Mouse (Mus musculus) embryonic facial prominence, embryonic 13.5 days (tissue): ENCODE measurements at regions not wholly inside any gene's neighbourhood (a gene's known extent, or its start where the extent isn't known, plus 50 kb on each side); places are given as distances from the start of the nearest gene placed in this dataset.

Source experiments
- ATAC-seq: fragments of 200-750 bp; cut with Nextera tagmentation; 2 replicates; pipeline ENCODE4 v1.8.0; 2017; ENCODE audit warnings: low read depth; ENCODE audit not compliant: insufficient number of reproducible peaks, insufficient read depth, low FRiP score, low TSS enrichment
- H3K27ac ChIP-seq: fragments of 300-500 bp; sonication (generic); 2 replicates; pipeline ENCODE4 v1.5.1; 2015; ENCODE audit warnings: moderate library complexity, mild to moderate bottlenecking, inconsistent platforms
- H3K27me3 ChIP-seq: fragments of 300-500 bp; sonication (generic); 2 replicates; pipeline ENCODE4 v1.6.1; 2015; ENCODE audit warnings: mild to moderate bottlenecking, inconsistent platforms
- H3K36me3 ChIP-seq: fragments of 300-500 bp; sonication (generic); 2 replicates; pipeline ENCODE4 v1.6.1; 2015; ENCODE audit warnings: mild to moderate bottlenecking, inconsistent platforms
- H3K4me1 ChIP-seq: fragments of 300-500 bp; sonication (generic); 2 replicates; pipeline ENCODE4 v1.6.1; 2015; ENCODE audit warnings: inconsistent platforms
- H3K4me2 ChIP-seq: fragments of 300-500 bp; sonication (generic); 2 replicates; pipeline ENCODE4 v1.6.1; 2015; ENCODE audit warnings: moderate library complexity, mild to moderate bottlenecking, inconsistent platforms
- H3K4me3 ChIP-seq: fragments of 300-500 bp; sonication (generic); 2 replicates; pipeline ENCODE4 v1.5.1; 2015; ENCODE audit warnings: mild to moderate bottlenecking, inconsistent platforms
- H3K9ac ChIP-seq: fragments of 300-500 bp; sonication (generic); 2 replicates; pipeline ENCODE4 v1.6.1; 2015; ENCODE audit warnings: mild to moderate bottlenecking, inconsistent platforms
- H3K9me3 ChIP-seq: fragments of 300-500 bp; sonication (generic); 2 replicates; pipeline ENCODE4 v1.6.1; 2016; ENCODE audit warnings: inconsistent platforms
- WGBS: fragments of 180-500 bp; shearing (Covaris S2); methylation state at CpG from one replicate; pipeline ENCODE4 v1.1.7; 2015; ENCODE audit warnings: mixed read lengths; 5-methylcytosine and 5-hydroxymethylcytosine counted together

- Histone ChIP-seq H3K9ac (no peak overlapping the region), H3K4me2 (no peak overlapping the region)
Measured at GRCm38 (mm10) chr11:113101534-113101933, 319.5 kb downstream of the Sox9 start.

GRCm38 (mm10) chr11:113103161-113103845 is 321.3 kb downstream of the Sox9 start:
- ATAC-seq = no peak

More at GRCm38 (mm10) chr11:113101534-113101933, 319.5 kb downstream of the Sox9 start:
- Histone ChIP-seq H3K4me3 (no peak overlapping the region), H3K27me3 (no peaks in the 10 kb centered on the region), H3K36me3 (no peaks in the 10 kb centered on the region), H3K9me3 (no peaks in the 10 kb centered on the region), H3K4me1 (peaks cover 34% of the 10 kb centered on the region), H3K27ac (no peak overlapping the region)
- no peak for ATAC-seq
- 37% methylated on average over 11 of the region's 11 CpGs for WGBS

GRCm38 (mm10) chr11:113105371-113105770 is 323.3 kb downstream of the Sox9 start:
- Histone ChIP-seq H3K4me2 (no peak overlapping the region), H3K27ac (no peak overlapping the region)
- ATAC-seq = 0 out of 2 replicates have a peak, but pooled peaks have one; percentile 17

More at GRCm38 (mm10) chr11:113103161-113103845, 321.3 kb downstream of the Sox9 start:
- Histone ChIP-seq H3K9ac (no peak overlapping the region), H3K4me2 (no peak overlapping the region), H3K4me1 (peaks cover 48% of the 10 kb centered on the region), H3K4me3 (no peak overlapping the region), H3K27ac (no peak overlapping the region), H3K36me3 (no peaks in the 10 kb centered on the region), H3K9me3 (no peaks in the 10 kb centered on the region), H3K27me3 (no peaks in the 10 kb centered on the region)
- 88% methylated on average over 12 of the region's 12 CpGs for WGBS

GRCm38 (mm10) chr11:113107205-113107844 is 325.3 kb downstream of the Sox9 start:
- 65% methylated on average over 16 of the region's 16 CpGs for WGBS
- H3K9ac ChIP-seq = no peak overlapping the region
- no peak for ATAC-seq
- no peak overlapping the region for H3K4me2 ChIP-seq
- no peaks in the 10 kb centered on the region for H3K9me3 ChIP-seq
- no peak overlapping the region for H3K4me3 ChIP-seq
- peaks cover 39% of the 10 kb centered on the region for H3K4me1 ChIP-seq
- H3K36me3 ChIP-seq = no peaks in the 10 kb centered on the region
- H3K27me3 ChIP-seq = no peaks in the 10 kb centered on the region
- no peak overlapping the region for H3K27ac ChIP-seq

More at GRCm38 (mm10) chr11:113105371-113105770, 323.3 kb downstream of the Sox9 start:
- no peaks in the 10 kb centered on the region for H3K27me3 ChIP-seq
- no peaks in the 10 kb centered on the region for H3K9me3 ChIP-seq
- no peak overlapping the region for H3K4me3 ChIP-seq
- no peaks in the 10 kb centered on the region for H3K36me3 ChIP-seq
- H3K9ac ChIP-seq = no peak overlapping the region
- H3K4me1 ChIP-seq = peaks cover 52% of the 10 kb centered on the region
- 46% methylated on average over 11 of the region's 11 CpGs for WGBS

DNA sequence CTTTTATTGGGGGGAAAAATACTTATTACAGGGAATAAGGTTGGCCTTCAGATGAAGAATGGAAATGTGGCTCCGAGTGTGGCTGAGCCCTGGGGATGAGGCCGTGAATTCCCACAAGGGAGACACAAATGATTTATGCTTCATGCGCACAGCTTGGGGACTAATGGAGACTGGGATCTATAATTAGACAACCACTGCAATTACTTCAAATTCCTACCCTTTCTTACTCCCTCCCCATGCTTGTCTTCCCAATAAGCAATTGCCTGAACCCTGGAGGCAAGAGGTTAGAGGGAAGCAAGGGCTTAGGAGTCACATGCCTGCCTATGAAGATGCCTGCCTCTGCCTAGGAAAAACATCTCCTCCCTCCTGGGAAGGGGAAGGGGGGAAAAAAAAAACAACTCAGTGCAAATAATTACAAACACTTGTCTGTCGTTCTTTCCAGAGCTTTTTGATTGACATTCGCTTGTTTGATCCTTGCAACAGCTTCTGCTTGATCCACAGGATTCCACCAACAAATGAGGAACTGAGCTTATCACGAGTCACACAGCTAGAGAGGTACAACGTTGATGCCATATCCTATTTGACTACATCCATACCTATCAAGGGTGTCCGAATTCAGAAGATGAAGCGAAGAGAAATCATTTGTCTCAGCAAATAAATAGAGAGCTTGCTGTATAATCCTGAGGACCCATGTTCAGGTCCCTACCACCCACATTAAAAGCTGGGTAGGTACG is 326.1 kb downstream of the Sox9 start:
- Histone ChIP-seq H3K9me3 (no peaks in the 10 kb centered on the region), H3K9ac (no peak overlapping the region), H3K4me3 (no peak overlapping the region), H3K27me3 (no peaks in the 10 kb centered on the region), H3K4me2 (no peak overlapping the region), H3K4me1 (peaks cover 39% of the 10 kb centered on the region), H3K27ac (no peak overlapping the region), H3K36me3 (no peaks in the 10 kb centered on the region)
- ATAC-seq = no peak
- WGBS = 44% methylated on average over 10 of the region's 10 CpGs

DNA sequence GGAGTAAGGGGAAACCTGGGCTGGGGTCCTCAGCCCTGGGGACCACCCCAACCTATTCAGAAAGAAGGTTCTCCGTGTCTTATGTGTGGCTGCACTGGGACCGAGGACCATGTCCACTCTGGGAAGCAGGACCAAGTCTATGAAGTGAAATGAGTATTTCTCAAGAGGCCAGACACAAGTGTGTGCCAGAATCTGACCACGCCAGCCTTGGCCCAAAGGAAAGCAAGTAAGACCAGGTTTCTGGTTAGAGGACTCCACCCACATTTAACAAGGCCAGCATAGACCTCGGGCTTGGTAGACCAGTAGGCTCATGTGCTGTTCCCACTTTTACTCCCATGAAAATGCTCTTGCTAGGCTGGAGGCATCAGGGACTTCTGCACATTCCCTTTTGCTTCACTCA is 327.1 kb downstream of the Sox9 start:
- no peak overlapping the region for H3K4me2 ChIP-seq
- WGBS = 80% methylated on average over 4 of the region's 4 CpGs
- H3K4me1 ChIP-seq = peaks cover 45% of the 10 kb centered on the region

GRCm38 (mm10) chr11:113113220-113113817 is 331.3 kb downstream of the Sox9 start:
- no peak for ATAC-seq

More for the DNA sequence above, 327.1 kb downstream of the Sox9 start:
- H3K36me3 ChIP-seq = no peaks in the 10 kb centered on the region
- H3K27me3 ChIP-seq = no peaks in the 10 kb centered on the region
- ATAC-seq = no peak
- no peak overlapping the region for H3K27ac ChIP-seq
- H3K9me3 ChIP-seq = no peaks in the 10 kb centered on the region
- no peak overlapping the region for H3K4me3 ChIP-seq
- H3K9ac ChIP-seq = no peak overlapping the region

GRCm38 (mm10) chr11:113117179-113117898 is 335.3 kb downstream of the Sox9 start:
- Histone ChIP-seq H3K9me3 (no peaks in the 10 kb centered on the region), H3K9ac (no peak overlapping the region), H3K36me3 (no peaks in the 10 kb centered on the region), H3K4me3 (no peak overlapping the region), H3K4me2 (no peak overlapping the region), H3K27ac (no peak overlapping the region), H3K27me3 (no peaks in the 10 kb centered on the region), H3K4me1 (peaks cover 26% of the 10 kb centered on the region)
- WGBS = 86% methylated on average over 9 of the region's 9 CpGs
- no peak for ATAC-seq

More at GRCm38 (mm10) chr11:113113220-113113817, 331.3 kb downstream of the Sox9 start:
- H3K27me3 ChIP-seq = no peaks in the 10 kb centered on the region
- 0 out of 2 replicates have a peak overlapping the region, but pooled peaks have one; percentile 7 for H3K27ac ChIP-seq
- no peaks in the 10 kb centered on the region for H3K36me3 ChIP-seq
- no peak overlapping the region for H3K9ac ChIP-seq
- no peak overlapping the region for H3K4me2 ChIP-seq
- 64% methylated on average over 6 of the region's 6 CpGs for WGBS
- H3K4me1 ChIP-seq = peaks cover 14% of the 10 kb centered on the region; the same call in 1 of the 2 replicates
- no peaks in the 10 kb centered on the region for H3K9me3 ChIP-seq
- no peak overlapping the region for H3K4me3 ChIP-seq

GRCm38 (mm10) chr11:113120570-113120969 is 338.5 kb downstream of the Sox9 start:
- Histone ChIP-seq H3K36me3 (0 out of 2 replicates have a peak, but pooled peaks cover 3% of the 10 kb centered on the region), H3K4me1 (peaks cover 21% of the 10 kb centered on the region), H3K9ac (no peak overlapping the region), H3K9me3 (0 out of 2 replicates have a peak, but pooled peaks cover 4% of the 10 kb centered on the region), H3K4me2 (no peak overlapping the region), H3K27me3 (no peaks in the 10 kb centered on the region), H3K4me3 (no peak overlapping the region), H3K27ac (no peak overlapping the region)
- no peak for ATAC-seq
- 49% methylated on average over 6 of the region's 6 CpGs for WGBS

- no peak overlapping the region for H3K27ac ChIP-seq
- peaks cover 21% of the 10 kb centered on the region for H3K4me1 ChIP-seq
- H3K4me3 ChIP-seq = no peak overlapping the region
- H3K9ac ChIP-seq = no peak overlapping the region
- 51% methylated on average over 12 of the region's 12 CpGs for WGBS
- no peaks in the 10 kb centered on the region for H3K27me3 ChIP-seq
- 0 out of 2 replicates have a peak, but pooled peaks cover 4% of the 10 kb centered on the region for H3K9me3 ChIP-seq
- H3K36me3 ChIP-seq = 0 out of 2 replicates have a peak, but pooled peaks cover 3% of the 10 kb centered on the region
- ATAC-seq = no peak
- no peak overlapping the region for H3K4me2 ChIP-seq
Measured at GRCm38 (mm10) chr11:113121307-113121706, 339.3 kb downstream of the Sox9 start.
